Mouse (Mus musculus): ENCODE results near the gene Dclk1. TPM values are rescaled to one million over a fixed set of nuclear protein-coding genes. Genes with fewer than 3 reads are reported as not detected.

Dclk1 gene
- total RNA-seq, 2 experiments from 2014 or later, result 4.3 to 5.8 TPM

DNA sequence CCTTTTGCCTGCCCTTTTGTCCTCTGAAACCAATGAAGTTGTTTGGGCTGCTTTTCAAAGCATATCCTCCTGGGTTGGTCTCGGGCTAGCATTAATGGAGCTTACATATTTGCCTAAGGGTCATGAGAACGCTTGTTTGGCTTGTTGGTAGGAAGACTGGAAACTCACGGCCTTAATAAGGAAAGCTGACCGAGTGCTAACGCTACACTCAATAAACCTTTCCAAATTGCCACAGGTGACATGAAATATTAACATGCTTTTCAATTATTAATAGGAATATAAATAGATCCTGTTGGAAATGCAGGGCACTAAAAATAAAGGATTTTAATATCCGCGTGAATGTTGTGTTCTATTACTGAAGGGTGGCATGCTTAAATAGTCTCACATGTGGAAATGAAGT, 257.1 kb downstream of the Dclk1 start:
- DNase-seq, result no peak

DNA sequence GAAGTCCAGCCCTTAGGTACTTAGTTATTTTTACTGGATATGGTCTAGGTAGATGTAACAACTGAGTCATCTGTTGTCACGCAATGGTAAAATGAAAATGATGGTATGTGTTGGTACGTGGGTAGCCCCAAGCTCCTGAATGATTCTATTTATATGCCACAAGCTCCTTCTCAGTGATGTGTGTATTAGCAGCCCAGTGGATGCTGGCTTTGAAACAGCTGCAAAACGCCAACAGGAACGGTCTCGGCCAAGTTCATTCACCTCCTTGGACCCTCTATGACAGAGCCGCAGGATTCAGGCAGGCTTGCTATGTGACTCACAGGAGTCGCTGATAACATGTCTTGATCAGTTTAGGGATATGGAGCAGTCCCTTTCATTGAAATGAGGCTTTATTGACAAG, 268.0 kb downstream of the Dclk1 start:
- DNase-seq, result peak; percentile 19 to 25

- DNase-seq, result peak; percentile 41 to 59
Measured at GRCm38 (mm10) chr3:55511658-55512057, 269.5 kb downstream of the Dclk1 start.

GRCm38 (mm10) chr3:55515966-55516365, 273.8 kb downstream of the Dclk1 start:
- no peak for DNase-seq

DNA sequence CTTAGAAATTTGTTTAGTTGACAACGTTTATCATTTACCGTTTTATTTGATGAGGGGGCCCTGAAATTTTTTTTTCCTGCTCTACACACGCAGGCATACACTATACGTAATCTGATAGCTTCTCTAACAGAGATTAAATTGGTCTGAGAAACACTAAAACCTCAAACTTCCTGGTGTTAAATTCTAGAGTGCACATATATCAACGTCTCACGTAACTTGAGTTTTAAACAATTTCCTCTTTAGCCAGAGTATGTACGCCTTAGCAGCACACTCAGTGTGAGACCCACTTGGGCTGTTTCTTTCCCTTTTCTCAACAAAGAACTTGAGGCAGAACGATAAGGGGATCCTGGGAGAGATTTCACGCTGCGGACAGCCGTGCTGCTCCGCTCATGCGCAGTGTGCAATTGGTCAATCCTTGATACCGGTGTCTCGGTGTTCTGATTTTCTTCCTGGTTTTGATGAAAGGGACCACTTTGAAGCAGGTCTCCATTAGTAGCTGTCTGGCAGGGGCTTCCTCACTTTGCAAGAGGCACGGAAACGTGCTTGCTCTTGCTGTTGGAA, 275.4 kb downstream of the Dclk1 start:
- peak in 1 of 2 experiments; percentile 16 for DNase-seq

DNA sequence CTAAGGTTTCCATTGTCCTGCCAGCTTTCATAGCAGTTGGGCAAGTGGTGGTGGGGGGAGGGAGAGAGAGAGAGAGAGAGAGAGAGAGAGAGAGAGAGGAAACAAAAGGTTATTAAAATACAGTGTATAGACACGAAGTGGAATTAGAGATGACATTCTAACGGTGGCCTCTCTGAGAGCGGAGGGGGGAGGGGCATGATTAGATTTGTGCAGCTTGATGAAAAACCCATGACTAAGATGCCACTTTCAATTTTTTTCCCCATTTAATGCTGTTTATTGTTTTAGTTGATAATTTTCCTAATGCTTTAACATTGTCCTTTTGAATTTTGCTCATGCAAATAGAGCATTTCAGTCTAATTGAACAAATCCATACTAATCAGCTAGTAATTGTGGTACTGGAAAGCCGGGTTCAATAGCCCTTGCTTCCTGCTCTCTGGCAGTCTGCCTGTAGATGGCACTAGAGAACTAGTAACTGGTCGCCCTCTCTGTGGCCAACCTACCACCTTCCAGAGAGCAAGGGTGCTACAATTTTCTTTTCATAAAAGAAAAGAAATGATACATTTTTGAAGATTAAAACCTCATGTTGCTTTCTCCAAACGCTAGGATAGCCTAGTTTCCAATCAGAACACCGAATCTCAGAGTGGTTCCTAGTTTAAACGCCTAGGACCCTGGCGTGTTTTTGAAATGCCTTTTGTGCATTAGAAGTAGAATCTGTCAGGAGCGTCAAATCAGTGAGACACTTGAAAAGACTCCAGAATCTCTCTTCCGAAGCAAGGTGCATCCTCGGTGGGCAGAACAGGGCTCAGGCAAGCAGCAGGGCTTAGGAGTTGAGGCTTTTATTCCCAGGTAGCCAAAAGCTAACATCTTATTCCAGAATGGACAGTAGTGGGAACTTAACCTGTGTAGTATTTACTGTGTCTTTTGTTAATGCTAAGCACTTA, 278.3 kb downstream of the Dclk1 start:
- peak; percentile 65 to 84 for DNase-seq

DNA sequence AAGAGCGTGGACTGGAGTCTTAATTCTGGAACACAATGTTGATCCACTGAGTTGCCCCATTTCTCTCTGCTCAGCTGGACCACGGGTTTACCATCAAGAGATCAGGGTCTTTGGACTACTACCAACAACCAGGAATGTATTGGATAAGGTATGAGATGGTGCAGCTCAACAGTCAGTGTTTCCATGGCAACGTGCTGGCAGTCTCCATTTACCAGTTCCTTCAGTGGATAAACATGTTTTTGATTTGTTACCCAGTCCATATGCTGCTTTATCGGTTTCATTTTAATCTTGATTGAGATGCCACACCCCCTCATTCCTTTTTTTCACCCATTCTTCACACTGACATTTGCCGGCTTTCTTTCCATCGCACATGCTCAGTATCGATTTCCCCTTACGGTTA, 279.6 kb downstream of the Dclk1 start:
- DNase-seq, result no peak

- DNase-seq, result no peak
Measured at GRCm38 (mm10) chr3:55523224-55523623, 281.1 kb downstream of the Dclk1 start.

GRCm38 (mm10) chr3:55523735-55524477, 281.7 kb downstream of the Dclk1 start:
- no peak for DNase-seq

GRCm38 (mm10) chr3:55524491-55525195, 282.5 kb downstream of the Dclk1 start:
- peak; percentile 30 to 40 for DNase-seq

DNA sequence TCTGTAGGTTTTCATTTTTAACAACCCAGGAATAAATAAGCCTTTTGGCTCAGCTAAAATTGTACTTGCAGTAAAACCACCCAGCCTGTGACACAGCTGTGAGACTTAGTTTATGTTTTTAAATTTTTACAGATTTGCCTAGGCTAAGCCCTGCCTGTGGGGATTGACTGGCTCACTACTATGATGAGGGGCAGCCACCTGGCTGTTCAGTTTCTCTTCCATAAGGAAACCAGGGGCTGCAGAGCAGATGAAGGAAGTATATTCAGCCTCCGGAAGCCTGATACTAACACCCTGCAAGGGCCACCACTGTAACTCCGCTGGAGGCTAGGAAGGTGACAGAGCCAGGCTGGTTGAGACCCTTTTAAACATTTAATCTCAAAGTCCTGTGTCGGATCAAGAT, 284.3 kb downstream of the Dclk1 start:
- DNase-seq, result no peak

GRCm38 (mm10) chr3:55527566-55527965, 285.4 kb downstream of the Dclk1 start:
- DNase-seq, result no peak

DNA sequence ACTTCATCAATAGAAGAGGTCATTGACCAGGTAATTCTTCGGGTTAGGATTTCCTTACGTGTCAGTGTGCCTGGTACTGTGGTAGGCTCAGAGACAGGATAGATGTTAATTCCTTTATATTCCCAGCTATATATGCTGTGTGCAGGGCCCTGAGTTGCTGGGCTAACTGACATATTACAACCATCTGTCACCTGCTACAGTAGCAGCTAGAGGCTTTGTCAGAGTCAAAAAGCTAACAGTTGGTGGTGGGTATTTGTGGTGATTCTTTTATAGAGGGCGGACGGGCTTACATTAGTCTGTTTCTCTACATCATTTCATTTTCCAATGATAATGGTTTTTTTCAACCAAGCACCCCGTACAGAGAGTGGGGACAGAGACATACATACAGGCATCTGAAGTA, 285.8 kb downstream of the Dclk1 start:
- no peak for DNase-seq

DNA sequence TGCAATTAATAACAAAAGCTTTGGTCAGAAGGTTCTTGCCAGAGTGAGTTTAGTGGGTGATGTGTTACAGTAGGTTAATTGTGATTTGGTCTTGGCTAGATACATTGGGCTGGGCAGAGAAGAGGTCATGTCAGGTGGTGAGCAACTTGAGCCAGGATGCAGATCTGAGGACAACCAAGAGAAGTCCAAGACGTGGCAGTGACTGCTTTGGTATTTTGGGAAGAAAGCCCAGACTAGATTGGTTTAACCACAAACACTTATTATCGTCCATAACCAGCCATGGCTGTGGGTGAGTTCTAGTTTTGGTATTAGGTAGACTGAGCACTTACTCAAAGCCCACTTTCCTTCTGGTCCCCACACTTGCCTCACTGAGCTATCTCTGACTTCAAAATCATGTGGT, 287.2 kb downstream of the Dclk1 start:
- no peak for DNase-seq

DNA sequence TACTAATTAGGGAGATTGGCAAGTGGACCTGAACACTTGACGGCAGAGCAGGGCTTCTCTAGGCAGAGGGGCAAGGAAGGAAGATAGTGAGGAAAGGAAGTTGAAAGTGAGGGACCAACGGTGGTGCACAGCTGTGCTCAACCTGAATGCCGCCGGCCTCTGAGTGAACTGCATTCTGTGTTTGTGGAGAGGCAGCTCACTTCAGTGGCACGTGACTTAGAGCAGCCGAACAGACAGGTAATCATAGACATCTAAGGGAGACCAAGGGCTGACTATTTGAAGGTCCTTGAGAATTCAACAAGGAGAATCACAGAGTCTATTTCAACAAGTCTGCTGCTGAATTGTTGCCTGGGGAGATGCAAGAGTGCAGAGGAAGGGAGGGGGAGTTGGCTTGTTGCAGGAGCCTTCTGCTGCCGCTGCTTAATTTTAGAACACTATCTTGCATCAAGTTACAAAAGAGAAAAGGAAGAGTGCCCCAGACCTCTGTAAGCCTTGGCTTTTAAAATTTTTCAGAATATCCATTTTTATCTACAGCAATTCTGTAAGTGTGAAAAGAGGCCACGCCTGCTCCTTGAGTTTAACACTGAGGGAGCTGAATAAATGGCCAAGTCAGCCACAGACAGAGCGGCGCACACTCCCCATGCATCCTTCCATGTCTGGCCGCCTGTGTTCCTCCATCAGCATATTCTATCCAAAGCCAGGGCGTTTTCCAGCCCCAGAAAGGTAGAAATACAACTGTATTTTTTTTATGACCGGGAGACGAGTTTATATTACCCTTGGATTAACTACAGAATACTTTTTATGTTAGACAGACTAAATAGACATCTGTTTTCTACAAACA, 289.3 kb downstream of the Dclk1 start:
- DNase-seq, result no peak

DNA sequence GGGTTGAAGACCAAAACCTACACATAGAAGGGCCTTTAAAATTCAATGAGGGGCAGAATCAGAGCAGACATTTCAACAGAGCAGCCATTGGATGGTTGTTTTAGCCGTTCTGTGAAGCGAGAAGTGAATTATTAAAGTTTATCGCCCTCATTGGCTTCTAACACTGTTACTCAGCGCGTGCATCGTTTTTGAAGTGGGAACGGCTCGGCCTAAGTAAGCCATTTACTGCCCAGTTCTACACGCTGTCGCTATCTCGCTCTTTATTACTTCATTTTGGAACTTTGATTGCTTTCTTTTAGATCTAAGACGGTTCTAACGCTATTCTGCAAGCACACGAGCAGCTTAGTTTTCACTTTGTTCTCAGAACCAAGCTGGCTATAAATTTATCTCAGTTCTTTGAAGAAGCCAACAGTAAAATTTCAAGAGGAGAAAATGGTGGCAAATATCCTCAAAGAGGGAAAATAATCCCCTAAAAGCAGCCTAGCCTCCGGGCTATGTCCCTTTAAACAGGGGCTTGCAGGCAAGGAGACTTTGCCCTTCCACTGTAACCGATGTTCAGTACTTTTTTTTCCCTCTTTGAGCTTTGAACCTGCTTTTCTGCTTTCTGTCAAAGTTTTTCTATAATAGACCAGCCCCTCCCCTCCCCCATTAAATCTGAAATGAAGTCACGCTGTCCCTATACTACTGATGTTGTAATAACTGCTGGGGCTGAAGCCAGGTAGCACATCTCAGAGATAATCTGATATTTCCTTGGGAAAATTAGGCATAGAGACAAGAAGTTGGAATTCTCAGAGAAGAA, 290.2 kb downstream of the Dclk1 start:
- DNase-seq, result no peak

DNA sequence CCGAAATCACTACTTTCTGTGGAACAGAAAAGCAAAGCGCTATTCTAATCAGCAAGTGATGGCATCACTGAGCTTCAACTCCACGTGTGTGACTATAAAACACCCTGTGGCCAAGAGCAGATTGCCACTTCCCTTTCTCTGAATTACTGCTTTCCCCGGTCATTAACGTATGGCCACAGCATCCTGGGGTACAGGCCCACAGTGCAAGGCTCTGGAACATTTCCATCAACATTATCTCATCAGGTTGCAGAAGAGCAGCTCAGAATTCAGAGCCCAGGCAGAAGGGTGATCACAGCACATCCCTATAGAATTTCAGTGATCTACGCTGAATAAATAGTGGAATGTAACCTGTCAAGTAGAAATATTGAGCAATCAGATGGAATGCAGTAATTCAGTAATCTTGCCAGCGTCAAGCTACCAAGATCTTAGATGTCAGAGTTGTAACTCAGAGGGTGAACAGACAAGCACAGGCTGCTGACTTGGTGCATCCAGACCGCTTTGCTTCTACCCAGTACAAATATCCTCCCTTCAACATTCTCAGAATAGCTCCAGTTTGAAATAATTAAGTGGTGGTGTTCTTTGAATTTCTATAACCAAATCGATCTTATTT, 293.5 kb downstream of the Dclk1 start:
- no peak for DNase-seq

- DNase-seq, result no peak
Measured at GRCm38 (mm10) chr3:55536901-55537300, 294.7 kb downstream of the Dclk1 start.

- no peak for DNase-seq
Measured at GRCm38 (mm10) chr3:55537714-55538113, 295.6 kb downstream of the Dclk1 start.

DNA sequence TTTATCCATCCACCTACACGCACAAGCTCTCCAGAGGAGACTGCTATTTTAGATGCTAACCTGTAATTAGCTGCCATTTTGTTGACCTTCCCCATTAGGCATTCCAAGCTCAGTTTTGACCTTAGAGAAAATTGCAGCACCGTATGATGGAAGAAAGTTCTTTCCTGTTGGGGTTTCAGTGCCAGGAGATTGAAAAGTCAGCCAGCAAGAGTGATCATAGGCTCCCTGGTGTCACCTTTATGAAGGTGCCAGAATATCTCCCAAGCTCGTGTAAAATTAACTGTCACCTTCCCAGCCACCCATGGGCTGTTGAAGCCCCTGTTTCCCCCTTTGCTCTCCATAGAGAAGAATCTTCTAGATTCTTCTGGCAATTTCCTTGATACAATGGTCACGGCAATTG, 297.2 kb downstream of the Dclk1 start:
- no peak for DNase-seq

Measured in heart, adult 18-20 months (tissue).